Mouse (Mus musculus) embryo, embryonic 10.5 days (tissue): ENCODE results near the gene Myo9b.
A peak's percentile ranks its signal among the peaks of the same experiment; 100 is the strongest.

Experiments used
- DNase-seq: peaks from one replicate; pipeline ENCODE4 v3.0.0-alpha.2; 2015; ENCODE audit warnings: low spot score

Myo9b gene

GRCm38 (mm10) chr8:71388267-71388666 lies 115.8 kb downstream of the Myo9b start:
- no peak for DNase-seq

DNA sequence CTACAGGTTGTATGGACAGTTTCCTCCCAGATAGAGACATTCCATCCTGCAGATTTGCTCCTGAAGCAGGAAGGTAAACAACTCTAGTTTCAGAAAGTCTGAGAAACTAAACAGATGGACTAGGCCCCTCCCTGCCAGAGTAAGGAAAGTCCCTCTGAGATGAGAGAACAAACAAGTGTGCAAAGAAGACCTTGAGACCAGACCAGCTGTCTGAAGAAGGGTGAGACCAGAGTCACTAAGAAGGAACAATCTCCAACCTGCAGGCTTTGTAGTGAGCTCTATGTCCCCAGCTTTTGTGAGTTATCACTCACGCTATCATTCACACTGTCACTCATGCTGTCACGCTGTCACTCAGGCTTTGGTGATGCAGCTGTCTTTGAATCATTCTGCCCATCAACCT lies 119.2 kb downstream of the Myo9b start:
- DNase-seq, result no peak

DNA sequence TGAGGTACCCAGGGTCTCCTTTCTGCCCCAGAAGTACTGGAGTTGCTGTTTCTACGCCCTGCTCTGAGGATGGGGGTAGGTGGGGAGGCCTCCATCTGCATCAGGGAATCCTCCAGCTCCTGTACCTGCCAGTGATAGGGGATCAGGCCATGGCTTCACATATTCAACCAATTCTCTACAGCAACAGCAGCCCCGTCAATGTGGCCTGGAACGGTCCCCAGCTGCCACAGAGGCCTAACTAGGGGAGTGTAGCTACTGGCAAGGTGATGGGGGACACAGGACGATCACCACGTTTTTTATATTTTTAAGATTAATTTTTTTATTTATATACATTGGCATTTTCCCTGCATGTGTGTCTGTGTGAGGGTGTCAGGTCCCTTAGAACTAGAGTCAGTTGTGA lies 119.9 kb downstream of the Myo9b start:
- no peak for DNase-seq

DNA sequence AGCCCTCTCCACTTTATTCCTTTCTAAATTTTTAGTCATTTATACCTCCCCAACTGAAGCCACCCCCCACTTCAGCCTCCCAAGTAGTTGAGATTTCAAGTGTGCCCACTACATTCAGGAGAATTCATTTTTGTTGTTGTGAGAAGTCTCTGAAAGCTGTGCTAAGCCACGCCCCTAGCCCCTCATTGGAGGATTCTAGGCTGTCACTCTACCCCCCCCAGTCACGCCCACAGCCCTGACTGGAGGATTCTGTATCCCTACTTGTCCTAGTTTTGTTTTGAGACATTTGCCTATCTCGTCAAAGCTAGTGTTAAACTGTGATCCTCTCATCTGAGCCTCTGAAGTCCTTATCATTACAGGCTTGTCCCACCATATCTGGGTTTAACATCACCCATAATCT lies 120.4 kb downstream of the Myo9b start:
- DNase-seq, result peak; percentile 80

- no peak for DNase-seq
Observed at GRCm38 (mm10) chr8:71394481-71394880, 122.0 kb downstream of the Myo9b start.

DNA sequence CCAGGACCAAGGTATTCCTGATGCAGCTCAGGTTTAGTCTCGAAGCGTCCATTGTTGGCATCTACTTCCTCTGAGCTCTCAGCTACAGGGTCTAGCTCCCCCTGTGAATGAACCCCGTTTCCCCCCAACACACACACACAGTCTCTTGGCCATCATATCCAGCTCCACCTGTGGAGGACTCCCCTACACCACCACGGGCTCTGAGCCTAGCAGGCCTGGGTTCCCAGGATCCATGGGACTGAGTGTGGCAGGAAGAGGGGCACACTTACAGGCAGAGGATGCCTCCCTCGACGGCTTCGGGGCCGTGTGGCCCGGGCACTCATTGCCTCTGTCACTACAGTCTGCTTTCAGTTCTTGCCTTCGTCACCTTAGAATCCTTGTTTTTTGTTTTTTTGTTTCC lies 122.6 kb downstream of the Myo9b start:
- no peak for DNase-seq

DNA sequence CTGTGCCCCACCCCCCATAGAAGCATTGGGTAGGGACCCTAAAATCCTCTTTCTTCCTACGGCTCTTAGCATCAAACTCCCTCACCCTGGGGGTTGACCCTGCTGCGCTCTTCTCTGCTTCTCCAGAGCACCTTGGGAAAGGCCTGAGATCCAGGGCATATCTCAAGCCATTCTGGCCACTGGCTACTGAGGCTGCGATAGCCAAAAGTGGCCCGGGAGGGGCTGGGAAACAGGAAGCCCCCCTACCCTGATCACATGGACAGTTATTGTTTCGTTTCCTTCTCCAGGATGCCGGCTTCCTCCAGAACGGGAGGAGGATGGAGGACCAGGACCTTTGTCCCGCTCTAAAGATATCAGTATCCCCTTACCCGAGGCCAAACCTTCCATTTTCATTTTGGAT lies 123.1 kb downstream of the Myo9b start, which contains the start of gene Ushbp1:
Gene Ushbp1 (minus strand): TSS at position 174 of the 400 bp plus-strand sequence.
- no peak for DNase-seq

GRCm38 (mm10) chr8:71396639-71397305 lies 124.3 kb downstream of the Myo9b start, which contains the start of gene Babam1:
Gene Babam1, plus strand, starts transcription at chr8:71396861.
- DNase-seq, result peak; percentile 97

DNA sequence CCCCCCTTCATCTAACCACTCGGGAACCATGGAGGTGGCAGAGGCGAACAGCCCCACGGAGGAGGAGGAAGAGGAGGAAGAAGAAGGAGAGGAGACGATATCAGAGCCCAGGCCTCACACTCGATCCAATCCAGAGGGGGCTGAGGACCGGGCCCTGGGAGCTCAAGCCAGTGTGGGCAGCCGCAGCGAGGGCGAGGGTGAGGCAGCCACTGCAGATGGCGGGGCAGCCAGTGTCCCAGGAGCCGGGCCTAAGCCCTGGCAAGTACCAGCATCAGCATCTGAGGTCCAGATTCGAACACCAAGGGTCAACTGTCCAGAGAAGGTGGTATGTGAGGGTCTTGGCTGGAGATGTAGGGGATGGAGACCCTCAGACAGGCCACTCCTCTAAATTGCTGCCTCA lies 125.2 kb downstream of the Myo9b start:
- DNase-seq, result no peak

DNA sequence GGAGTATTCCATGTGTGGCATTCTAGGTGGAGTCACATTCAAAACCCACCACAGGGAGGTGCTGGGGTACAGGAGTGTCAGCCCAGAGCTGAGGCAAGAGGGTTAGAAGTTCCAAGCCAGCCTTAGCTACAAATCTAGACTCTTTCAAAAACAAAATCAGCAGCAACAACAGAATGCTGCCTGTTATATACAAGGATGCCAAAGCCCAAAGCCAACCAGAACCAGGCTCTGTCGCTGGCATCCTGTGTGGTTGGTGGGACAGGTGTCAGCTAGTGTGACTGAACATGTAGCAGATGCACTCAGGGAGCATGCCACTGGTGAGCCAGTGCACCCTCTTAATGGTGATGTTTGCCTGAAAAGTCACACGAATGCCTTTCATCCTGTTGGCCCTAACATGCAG lies 128.3 kb downstream of the Myo9b start:
- DNase-seq, result no peak

DNA sequence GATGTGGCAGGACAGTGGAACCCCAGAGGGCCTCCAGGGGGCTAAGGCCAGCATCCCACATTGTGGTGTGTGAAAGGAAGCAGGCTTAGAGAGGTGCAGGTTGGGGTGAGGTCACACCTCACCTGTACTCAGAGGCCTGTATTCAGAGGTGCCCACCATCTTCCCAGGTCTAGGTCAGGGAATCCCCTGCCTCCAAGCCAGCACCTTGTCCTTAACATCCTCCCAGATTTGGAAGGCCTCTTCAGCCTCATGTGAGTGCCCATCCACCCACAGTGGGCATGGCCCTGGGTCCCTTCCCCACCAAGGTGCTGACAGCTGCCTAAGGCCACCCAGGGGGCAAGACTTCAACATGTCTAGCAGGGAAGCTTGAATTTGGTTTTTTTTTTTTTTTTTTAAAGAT lies 128.9 kb downstream of the Myo9b start:
- no peak for DNase-seq

DNA sequence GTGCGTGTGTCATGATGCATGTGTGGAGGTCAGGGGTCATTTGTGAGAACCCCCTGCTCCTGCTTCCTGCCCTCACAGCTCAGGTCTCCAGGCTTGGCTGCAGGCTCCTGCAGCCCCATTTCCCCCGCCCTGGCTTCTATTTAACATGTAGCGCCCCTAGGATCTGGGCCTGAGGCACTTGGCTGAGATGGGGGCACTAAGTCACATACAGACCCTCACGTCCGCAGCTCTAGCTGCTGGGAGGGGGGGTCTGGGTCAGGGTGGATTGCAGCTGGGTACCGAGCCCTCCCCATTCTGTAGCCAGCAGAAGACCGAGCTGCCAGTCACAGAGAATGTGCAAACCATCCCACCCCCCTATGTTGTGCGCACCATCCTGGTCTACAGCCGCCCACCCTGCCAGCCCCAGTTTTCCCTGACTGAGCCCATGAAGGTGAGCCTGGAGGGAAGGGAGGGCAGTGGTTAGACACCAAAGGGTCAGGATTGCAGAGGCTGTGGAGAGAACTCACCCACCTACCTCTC lies 130.0 kb downstream of the Myo9b start:
- DNase-seq, result no peak

DNA sequence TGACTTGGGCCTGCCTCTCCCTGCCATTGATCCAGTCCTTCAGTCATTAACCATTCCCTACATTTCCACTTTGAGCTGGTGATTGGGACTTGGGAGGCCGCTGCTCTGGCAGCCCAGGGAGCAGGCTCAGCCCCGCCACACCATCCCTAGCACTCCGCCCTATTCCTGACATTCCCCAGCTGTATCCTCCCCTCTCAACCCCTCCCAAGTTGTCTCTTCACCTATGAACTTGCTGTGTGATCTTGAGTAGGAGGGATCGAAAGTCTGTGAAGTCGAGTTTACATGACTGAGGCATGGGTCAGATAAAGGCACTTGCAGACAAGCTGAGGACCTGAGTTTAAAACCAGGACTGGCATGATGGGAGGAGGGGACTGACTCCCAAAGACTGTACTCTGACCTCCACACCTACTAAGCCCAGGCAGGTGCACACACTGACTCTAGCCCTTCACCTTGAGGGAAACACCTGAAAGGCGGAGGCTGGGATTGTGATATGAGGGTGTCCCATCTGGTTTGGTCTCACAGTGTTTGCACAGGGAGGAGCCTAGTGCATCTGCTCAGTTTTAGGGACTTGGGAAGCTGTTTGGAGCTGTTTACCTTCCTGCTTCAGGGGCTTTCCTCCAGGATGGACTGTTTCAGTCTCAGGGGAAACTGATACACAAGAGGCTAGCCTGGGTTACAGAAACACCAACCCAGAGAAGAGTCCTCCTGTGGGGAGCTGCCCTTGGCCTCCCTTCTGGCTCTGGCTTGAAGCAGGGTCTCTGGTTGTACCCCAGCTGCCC lies 130.8 kb downstream of the Myo9b start:
- no peak for DNase-seq

- DNase-seq, result no peak
Observed at GRCm38 (mm10) chr8:71404011-71404410, 131.5 kb downstream of the Myo9b start.

DNA sequence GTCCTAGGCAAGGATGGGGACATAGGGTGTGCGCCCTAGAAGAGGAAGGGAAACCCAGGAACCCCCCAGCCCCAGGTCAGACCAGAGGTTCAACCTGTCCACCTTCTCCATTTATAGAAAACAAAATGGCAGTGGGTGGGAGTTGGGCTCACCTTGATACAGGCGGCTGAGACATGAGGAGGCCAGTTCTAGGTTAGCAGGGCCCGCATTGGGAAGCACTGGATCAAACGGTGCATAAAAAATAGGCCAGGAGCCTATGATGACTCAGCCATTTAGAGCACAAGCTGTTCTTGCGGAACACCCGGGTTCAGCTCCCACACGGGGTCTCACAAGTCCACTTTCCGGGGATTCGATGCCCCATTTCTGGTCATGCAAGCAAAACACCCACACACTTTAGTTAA lies 132.4 kb downstream of the Myo9b start:
- no peak for DNase-seq

- peak; percentile 97 for DNase-seq
Observed at GRCm38 (mm10) chr8:71405401-71406098, 133.0 kb downstream of the Myo9b start, which contains the start of gene Ankle1. Gene Ankle1, plus strand, starts transcription at chr8:71406010.

DNA sequence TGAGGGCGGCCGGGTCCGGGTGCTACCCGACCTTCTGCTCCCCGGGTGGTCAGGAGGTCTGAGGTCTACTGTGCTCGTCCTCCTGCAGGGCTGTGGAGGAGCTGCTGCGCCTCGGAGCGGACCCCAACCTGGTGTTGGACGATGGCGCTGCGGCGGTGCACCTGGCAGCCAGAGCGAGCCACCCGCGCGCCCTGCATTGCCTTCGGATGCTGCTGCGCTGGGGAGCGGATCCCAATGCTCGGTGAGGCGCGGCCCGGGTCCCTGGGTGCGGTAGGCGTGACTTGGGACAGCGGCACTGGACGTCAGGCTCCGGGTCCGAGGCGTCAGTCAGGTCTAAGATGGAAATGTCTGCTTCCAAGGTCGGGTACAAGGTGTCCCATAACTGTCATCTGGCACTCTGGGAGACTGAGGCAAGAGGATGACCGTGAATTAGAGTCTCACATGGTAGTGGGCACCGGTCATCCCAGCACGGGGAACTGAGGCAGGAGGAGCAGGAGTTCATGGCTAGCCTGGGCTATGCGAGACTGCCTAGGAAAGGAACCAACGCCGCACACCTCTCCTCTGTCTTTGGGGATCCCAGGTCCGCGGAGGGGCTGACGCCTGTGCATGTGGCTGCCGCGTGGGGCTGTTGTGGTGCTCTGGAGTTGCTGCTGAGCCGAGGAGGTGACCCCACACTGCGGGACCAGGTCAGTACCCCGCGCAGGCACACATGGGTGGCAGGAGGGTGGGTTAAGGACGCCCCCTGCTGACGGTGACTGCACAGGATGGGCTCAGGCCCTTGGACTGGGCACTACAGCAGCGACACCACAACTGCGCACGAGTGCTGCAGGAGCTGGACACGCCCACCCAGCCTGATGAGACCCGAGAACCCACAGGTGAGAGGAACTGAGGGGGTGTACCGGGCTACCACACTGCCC lies 133.8 kb downstream of the Myo9b start:
- peak; percentile 88 for DNase-seq

- no peak for DNase-seq
Observed at GRCm38 (mm10) chr8:71407441-71407840, 134.9 kb downstream of the Myo9b start.

GRCm38 (mm10) chr8:71408231-71408630 lies 135.7 kb downstream of the Myo9b start:
- DNase-seq, result no peak
